Mouse (Mus musculus): ENCODE results near the gene Ttll12.

Gene Ttll12

DNA sequence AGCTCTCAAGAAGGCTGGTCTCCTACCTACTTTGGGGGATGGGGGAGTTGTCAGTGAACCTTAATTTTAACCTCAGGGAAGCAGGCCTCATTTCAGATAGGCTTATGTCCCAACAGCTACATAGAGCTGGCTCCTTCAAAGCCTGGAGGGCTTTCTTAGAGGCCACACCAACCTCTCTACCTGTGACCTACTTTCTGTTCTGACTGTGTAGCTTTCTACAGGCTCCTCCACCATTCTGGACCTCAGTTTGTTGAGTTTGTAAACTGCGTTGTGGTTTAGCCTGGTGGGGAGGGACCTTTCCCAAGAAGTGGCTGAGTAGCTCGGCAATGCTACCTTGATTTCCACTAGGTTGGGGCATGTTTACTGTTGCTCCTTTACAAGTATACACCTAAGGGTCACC, 67.2 kb downstream of the Ttll12 start:
- no peak for DNase-seq (ENCODE audit: low read depth, low spot score)

DNA sequence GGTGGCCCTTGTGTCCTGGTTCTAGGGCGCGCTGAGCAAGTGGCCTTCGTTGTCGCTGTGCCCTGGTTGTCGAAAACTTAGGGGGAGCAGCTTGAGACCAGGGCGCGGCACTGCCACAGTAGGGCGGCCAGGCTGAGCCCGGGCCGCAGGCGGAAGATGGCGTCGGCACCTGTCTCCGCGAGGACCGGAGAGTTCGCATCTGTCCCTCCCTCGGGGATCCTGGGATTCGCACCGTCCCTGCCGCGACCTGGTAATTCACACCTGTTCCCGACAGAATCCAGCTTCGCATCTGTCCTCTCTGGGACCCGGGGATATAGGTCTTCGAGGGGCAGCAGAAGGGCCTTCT, 67.9 kb downstream of the Ttll12 start:
- DNase-seq (ENCODE audit: low read depth, low spot score), result no peak

DNA sequence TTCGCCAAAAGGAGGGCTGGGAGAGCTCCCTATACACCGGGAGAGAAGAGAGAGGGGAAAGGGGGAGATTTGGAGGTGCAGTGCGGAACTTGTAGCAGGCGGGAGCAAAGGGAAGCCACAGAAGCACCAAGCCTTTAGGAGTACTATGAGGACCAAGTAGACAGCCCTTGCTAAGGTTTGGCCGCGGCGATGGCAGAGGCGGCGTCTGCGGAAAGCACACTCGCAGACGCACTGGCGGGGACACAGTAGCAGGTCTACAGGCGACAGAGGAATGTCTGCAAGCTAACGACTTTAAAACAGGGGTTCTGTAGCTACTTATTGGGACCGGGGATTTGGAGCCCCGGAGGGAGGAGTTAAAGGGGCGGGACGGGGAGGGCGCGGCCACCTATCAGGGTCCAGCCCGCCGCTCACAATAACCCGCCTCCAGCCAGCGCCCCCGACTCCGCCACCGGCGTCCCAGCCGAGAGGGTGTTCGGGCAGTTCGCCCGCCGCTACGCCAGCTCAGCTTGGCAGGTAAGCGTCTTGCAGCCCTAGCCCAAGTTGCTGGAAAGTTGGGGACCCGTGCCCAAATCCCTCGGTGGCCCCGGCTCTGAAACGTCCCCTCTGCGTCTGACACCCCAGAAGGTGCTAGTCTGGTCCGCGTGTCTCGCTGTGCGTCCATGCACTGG, 68.4 kb downstream of the Ttll12 start, which contains the start of gene Bik:
Gene Bik (plus strand): TSS at position 439 of the 668 bp plus-strand sequence.
- DNase-seq (ENCODE audit: low read depth, low spot score), result peak; percentile 52

Measured in forelimb bud, embryonic 11.5 days (tissue).